Mouse (Mus musculus) forelimb bud, embryonic 11.5 days (tissue): ENCODE data around the gene Zan.

ENCODE experiments used
- DNase-seq: peaks from one replicate; pipeline ENCODE4 v3.0.0-alpha.2; 2012; ENCODE audit warnings: low read depth, low spot score

Gene Zan

GRCm38 (mm10) chr5:137476964-137477363, at the start of gene Zan:
TSS of gene Zan (minus strand) at chr5:137477064.
- DNase-seq = no peak

- no peak for DNase-seq
Measured at GRCm38 (mm10) chr5:137526192-137526936, 49.5 kb upstream of the Zan start.

- no peak for DNase-seq
Measured at GRCm38 (mm10) chr5:137525511-137525910, 48.6 kb upstream of the Zan start.

GRCm38 (mm10) chr5:137524671-137525070, 47.8 kb upstream of the Zan start:
- no peak for DNase-seq

GRCm38 (mm10) chr5:137524251-137524515, 47.3 kb upstream of the Zan start:
- no peak for DNase-seq

GRCm38 (mm10) chr5:137523396-137524250, 46.8 kb upstream of the Zan start:
- DNase-seq = no peak

GRCm38 (mm10) chr5:137522711-137523110, 45.8 kb upstream of the Zan start:
- no peak for DNase-seq

GRCm38 (mm10) chr5:137521861-137522260, 45.0 kb upstream of the Zan start:
- no peak for DNase-seq

GRCm38 (mm10) chr5:137519691-137520550, 43.1 kb upstream of the Zan start:
- DNase-seq = no peak

GRCm38 (mm10) chr5:137518436-137518835, 41.6 kb upstream of the Zan start, which contains the start of gene Gigyf1:
TSS of gene Gigyf1 (plus strand) at chr5:137518548.
- DNase-seq = no peak

- DNase-seq = no peak
Measured at GRCm38 (mm10) chr5:137514811-137515210, 37.9 kb upstream of the Zan start.

GRCm38 (mm10) chr5:137513951-137514721, 37.3 kb upstream of the Zan start:
- no peak for DNase-seq

GRCm38 (mm10) chr5:137512847-137513794, 36.3 kb upstream of the Zan start:
- DNase-seq = peak; percentile 55

- DNase-seq = no peak
Measured at GRCm38 (mm10) chr5:137511706-137512105, 34.8 kb upstream of the Zan start.

- no peak for DNase-seq
Measured at GRCm38 (mm10) chr5:137510573-137511390, 33.9 kb upstream of the Zan start.

GRCm38 (mm10) chr5:137510014-137510501, 33.2 kb upstream of the Zan start:
- DNase-seq = no peak

- DNase-seq = no peak
Measured at GRCm38 (mm10) chr5:137504041-137504440, 27.2 kb upstream of the Zan start.

GRCm38 (mm10) chr5:137502667-137503110, 25.8 kb upstream of the Zan start:
- peak; percentile 85 for DNase-seq
